Mouse (Mus musculus) heart, adult 2 months (tissue): ENCODE measurements around the gene Gm20517. TPM values are rescaled to one million over a fixed set of nuclear protein-coding genes. Genes with fewer than 3 reads are reported as not detected.
A peak's percentile ranks its signal among the peaks of the same experiment; 100 is the strongest.
"Not testable (repeated sequence)": the region's sequence is repeated elsewhere in the genome, so short reads cannot be mapped to it uniquely, and the experiment has no call there.

Experiments
- DNase-seq, 2 experiments: peaks; one replicate each; pipeline ENCODE4 v3.0.0; 2021
- H3K27ac ChIP-seq: fragments of 200-600 bp; 2 replicates; pipeline ENCODE4 v1.8.1; 2022
- H3K27me3 ChIP-seq: fragments of 200-500 bp; 2 replicates; pipeline ENCODE4 v1.6.1; 2012; ENCODE audit warnings: mild to moderate bottlenecking, low read length, inconsistent platforms, mixed read lengths; ENCODE audit not compliant: control insufficient read depth, insufficient read depth
- H3K36me3 ChIP-seq: fragments of 200-500 bp; 2 replicates; pipeline ENCODE4 v1.6.1; 2012; ENCODE audit warnings: low read length, inconsistent platforms; ENCODE audit not compliant: control insufficient read depth, insufficient read depth
- H3K4me1 ChIP-seq: fragments of 200-500 bp; 2 replicates; pipeline ENCODE4 v1.6.1; 2011; ENCODE audit warnings: low read length; ENCODE audit not compliant: control insufficient read depth, insufficient read depth
- H3K4me3 ChIP-seq: fragments of 200-600 bp; 2 replicates; pipeline ENCODE4 v1.8.1; 2022
- H3K79me2 ChIP-seq: fragments of 200-500 bp; replicated peaks from 2 replicates; pipeline ENCODE4 v1.6.1; 2012; ENCODE audit warnings: mild to moderate bottlenecking, inconsistent platforms, low read length, moderate library complexity, mixed read lengths; ENCODE audit not compliant: control insufficient read depth, insufficient read depth
- H3K9ac ChIP-seq: fragments of 200-500 bp; 2 replicates; pipeline ENCODE4 v1.6.1; 2012; ENCODE audit warnings: low read depth, mild to moderate bottlenecking, control low read depth, inconsistent platforms, low read length, mixed read lengths
- CTCF ChIP-seq: fragments of 200-600 bp; IDR thresholded peaks from 2 replicates; pipeline ENCODE4 v1.8.1; 2022; ENCODE audit warnings: antibody characterized with exemption, mild to moderate bottlenecking, moderate library complexity
- EP300 ChIP-seq: fragments of 200-500 bp; IDR thresholded peaks from 2 replicates; pipeline ENCODE4 v1.6.1; 2011; ENCODE audit warnings: low read depth, low read length, control low read depth; ENCODE audit not compliant: insufficient read depth
- POLR2A ChIP-seq: fragments of 200-500 bp; IDR thresholded peaks from 2 replicates; pipeline ENCODE4 v1.6.1; 2011; ENCODE audit warnings: mild to moderate bottlenecking, low read depth, low read length, control low read depth; ENCODE audit not compliant: insufficient read depth
- WGBS: fragments of 180-500 bp; shearing (Covaris S2); methylation state at CpG from one replicate; pipeline ENCODE4 v1.1.7; 2018; 5-methylcytosine and 5-hydroxymethylcytosine counted together
- intact Hi-C: fragments of 180-260 bp; cut with DNase I; formaldehyde crosslinking; loops from one replicate; pipeline ENCODE4 v1.15.1; 2025
- polyA plus RNA-seq: library from polyadenylated mRNA; depleted of rRNA; stranded (reverse); fragments of >200 nt; gene quantifications from 2 replicates; pipeline ENCODE4 v1.2.3, GENCODE M21; 2012
- total RNA-seq, 2 experiments: library from RNA; stranded (reverse); gene quantifications; 2 replicates each; pipeline ENCODE4 v1.2.3; 2021

The Gm20517 gene
- total and polyA plus RNA-seq, 3 experiments: 0.27 to 2.8 (median 2.8) TPM

DNA sequence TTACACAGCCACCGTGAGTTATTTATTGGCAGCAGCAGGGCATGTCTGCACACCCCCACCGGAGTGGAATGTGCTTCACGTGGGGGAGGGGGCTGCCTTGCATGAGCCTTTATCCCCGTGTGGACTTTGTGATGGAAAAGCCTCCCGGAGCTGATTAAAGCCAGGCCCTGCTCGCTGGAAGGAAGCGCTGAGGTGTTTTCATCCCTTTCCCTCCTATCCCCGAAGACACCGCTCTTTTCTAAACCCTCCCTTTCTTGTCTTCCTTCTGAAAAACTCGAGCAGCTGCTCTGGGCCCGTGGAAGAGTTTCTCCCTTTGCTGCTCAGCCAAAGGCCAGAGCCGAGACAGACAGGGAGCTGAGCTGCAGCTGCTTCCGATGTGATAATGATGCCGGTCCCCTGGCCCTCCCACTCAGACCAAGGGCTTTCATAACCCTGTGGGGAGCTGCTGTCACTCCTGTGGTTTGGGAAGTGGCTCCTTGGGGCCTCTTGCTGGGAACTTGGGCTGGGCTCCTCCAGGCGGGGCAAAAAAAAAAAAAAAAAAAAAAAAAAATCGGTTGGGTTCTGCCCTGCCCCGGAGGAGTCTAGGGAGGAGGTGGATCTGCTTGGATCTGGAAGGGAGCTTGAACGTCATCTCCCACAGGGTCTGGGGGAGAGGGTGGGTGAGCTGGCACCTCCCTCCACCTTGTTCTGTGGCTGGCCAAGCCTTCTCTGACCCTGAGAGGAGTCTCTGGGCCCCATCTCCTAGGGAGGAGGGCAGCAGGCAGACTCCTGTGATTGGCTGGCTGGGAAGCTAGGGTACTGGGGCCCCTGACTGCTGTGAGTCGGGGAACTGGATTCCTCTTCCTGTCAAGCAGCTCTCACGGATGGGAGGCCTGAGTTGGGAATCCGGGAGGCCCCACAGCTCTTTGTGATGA, 15.9 kb upstream of the Gm20517 start:
- peak overlapping the region; percentile 91 for H3K27ac ChIP-seq
- no peaks in the 10 kb centered on the region for H3K27me3 ChIP-seq
- TF ChIP-seq EP300: 0 out of 2 replicates have a peak, but pooled peaks have one; percentile 27
- 0 out of 2 replicates have a peak, but pooled peaks have one; percentile 35 for TF ChIP-seq POLR2A
- no peak for TF ChIP-seq CTCF
- peaks cover 3% of the 10 kb centered on the region; the same call in 1 of the 2 replicates for H3K36me3 ChIP-seq
- 18% methylated on average over 21 of the region's 21 CpGs for WGBS
- DNase-seq: peak; percentile 73 to 80
- H3K4me3 ChIP-seq: peak overlapping the region; percentile 86
- peaks cover 16% of the 10 kb centered on the region for H3K4me1 ChIP-seq
- H3K9ac ChIP-seq: peak overlapping the region; percentile 68
- no peaks in the 10 kb centered on the region; the same call in 1 of the 2 replicates for H3K79me2 ChIP-seq
- intact Hi-C loops: no loop called here

DNA sequence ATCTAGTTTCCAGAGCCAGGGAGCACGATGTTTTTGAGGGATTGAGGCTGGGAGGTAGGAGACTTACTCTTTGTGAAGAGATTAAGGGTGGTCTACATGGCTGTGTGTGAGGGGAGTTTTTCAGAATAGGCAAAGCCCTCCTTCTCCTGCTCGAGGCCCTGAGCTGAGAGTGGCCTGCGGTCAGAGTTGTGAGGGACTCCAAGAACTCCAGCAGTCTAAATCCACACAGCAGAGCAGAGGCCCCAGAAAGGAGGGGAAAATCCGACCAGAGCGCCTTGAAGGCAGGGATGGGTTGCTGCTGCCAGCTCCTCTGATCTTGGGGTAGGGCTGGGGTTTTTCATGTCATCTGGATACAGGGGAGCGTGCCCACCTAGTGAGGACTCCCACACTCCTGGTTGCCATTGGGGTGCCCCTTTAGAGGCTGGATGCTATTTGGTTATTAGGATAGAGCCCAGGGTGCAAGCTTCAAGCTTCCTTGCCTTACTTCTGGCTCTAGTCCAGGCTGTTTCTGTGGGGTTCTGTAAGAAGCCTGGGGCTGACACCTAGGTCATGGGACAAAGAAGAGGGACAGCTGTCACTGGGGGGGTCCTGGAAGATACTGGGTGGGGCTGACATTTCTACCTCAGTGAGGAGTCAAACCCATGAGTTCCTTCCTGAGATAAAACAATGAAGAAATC, 15.1 kb upstream of the Gm20517 start:
- Histone ChIP-seq H3K9ac (no peak overlapping the region), H3K79me2 (no peaks in the 10 kb centered on the region; the same call in 1 of the 2 replicates), H3K4me3 (no peak overlapping the region), H3K27ac (peak overlapping the region; percentile 91), H3K4me1 (peaks cover 16% of the 10 kb centered on the region), H3K27me3 (no peaks in the 10 kb centered on the region), H3K36me3 (peaks cover 3% of the 10 kb centered on the region; the same call in 1 of the 2 replicates)
- DNase-seq: peak in 1 of 2 experiments; percentile 42
- intact Hi-C loops: no loop called here
- 47% methylated on average over 6 of the region's 6 CpGs for WGBS
- no peak for TF ChIP-seq EP300
- no peak for TF ChIP-seq CTCF
- no peak for TF ChIP-seq POLR2A

DNA sequence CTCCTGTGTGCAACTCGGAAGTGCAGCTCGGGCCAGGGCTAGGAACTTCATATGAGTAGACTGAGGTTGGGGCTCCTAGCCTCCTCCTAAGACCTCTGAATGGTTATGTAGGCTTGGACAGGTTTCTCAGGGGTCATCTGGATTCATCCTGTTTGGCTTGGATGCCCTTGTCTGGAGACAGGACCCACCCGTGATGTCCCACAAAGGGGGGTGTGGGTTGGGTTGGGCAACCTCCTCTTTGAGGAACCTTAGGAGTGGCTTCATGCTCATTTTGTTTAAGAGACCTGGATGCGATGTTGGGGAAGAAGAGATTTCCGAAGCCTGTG, 14.6 kb upstream of the Gm20517 start:
- Histone ChIP-seq H3K4me3 (no peak overlapping the region), H3K27ac (peak overlapping the region; percentile 91), H3K9ac (no peak overlapping the region), H3K36me3 (peaks cover 3% of the 10 kb centered on the region; the same call in 1 of the 2 replicates), H3K79me2 (no peaks in the 10 kb centered on the region; the same call in 1 of the 2 replicates), H3K27me3 (no peaks in the 10 kb centered on the region), H3K4me1 (peaks cover 16% of the 10 kb centered on the region)
- intact Hi-C loops: no loop called here
- DNase-seq: peak in 1 of 2 experiments; percentile 21
- WGBS: 54% methylated on average over 5 of the region's 5 CpGs
- TF ChIP-seq EP300: no peak
- no peak for TF ChIP-seq CTCF
- no peak for TF ChIP-seq POLR2A

DNA sequence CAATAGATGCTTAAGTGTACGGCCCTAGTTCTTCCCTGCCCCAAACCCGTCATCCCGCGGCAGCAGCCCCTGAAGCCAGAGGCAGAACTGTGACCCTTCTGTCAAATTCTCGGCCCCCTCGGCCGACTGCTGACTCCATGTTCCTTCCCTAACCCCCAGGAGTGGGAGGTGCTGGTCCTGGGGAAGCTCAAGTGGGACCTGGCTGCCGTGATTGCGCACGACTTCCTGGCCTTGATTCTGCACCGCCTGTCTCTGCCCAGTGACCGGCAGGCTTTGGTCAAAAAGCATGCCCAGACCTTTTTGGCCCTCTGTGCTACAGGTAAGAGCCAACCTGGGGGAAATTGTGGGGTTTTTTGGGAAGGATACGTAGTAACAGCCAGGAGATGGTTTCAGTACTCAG, 14.1 kb upstream of the Gm20517 start:
- WGBS: 40% methylated on average over 13 of the region's 13 CpGs
- DNase-seq: peak in 1 of 2 experiments; percentile 40
- intact Hi-C loops: no loop called here

DNA sequence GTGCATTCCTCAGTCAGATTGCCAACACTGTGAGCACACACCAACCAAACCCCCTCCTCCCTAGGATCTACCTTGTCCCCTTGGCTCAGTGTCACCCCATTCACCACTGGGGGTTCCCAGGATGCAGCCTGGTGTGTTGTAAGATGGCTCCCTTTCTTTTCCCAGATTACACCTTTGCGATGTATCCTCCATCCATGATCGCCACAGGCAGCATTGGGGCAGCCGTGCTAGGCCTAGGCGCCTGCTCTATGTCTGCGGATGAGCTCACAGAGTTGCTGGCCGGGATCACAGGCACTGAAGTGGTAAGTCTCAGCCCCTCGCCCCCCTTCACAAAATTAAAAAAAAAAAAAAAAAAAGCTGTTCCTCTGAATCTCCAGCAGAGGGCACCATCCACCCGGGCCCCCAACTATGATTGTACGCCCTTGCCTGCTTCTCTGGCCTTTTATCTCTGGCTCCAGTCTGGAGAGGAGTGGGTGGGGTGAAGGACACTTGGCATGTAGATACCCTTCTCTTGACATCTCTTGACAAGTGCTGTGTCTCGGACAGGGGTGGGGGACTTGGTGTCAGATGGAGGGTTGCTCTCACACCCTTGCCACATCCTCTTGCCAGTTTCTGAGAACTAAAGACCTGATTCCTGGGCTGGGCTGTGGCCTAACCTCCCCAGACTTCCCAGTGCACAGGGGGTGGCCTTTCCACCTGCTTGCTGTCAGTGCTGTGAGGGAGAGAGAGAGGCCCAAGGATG, 13.4 kb upstream of the Gm20517 start:
- Histone ChIP-seq H3K9ac (no peak overlapping the region), H3K79me2 (no peaks in the 10 kb centered on the region; the same call in 1 of the 2 replicates), H3K4me1 (peaks cover 16% of the 10 kb centered on the region), H3K36me3 (peaks cover 3% of the 10 kb centered on the region; the same call in 1 of the 2 replicates), H3K4me3 (no peak overlapping the region), H3K27ac (peak overlapping the region; percentile 91), H3K27me3 (no peaks in the 10 kb centered on the region)
- peak; percentile 45 to 53 for DNase-seq
- peak; percentile 80 for TF ChIP-seq CTCF
- TF ChIP-seq POLR2A: no peak
- no peak for TF ChIP-seq EP300
- WGBS: 16% methylated on average over 10 of the region's 10 CpGs
- intact Hi-C loops: no loop called here

More for the DNA sequence above, 14.1 kb upstream of the Gm20517 start:
- peak overlapping the region; percentile 91 for H3K27ac ChIP-seq
- H3K4me1 ChIP-seq: peaks cover 16% of the 10 kb centered on the region
- no peak overlapping the region for H3K4me3 ChIP-seq
- H3K36me3 ChIP-seq: peaks cover 3% of the 10 kb centered on the region; the same call in 1 of the 2 replicates
- no peaks in the 10 kb centered on the region for H3K27me3 ChIP-seq
- H3K9ac ChIP-seq: peak overlapping the region; percentile 2; the same call in 1 of the 2 replicates
- TF ChIP-seq CTCF: no peak
- TF ChIP-seq EP300: no peak
- TF ChIP-seq POLR2A: no peak
- no peaks in the 10 kb centered on the region; the same call in 1 of the 2 replicates for H3K79me2 ChIP-seq

DNA sequence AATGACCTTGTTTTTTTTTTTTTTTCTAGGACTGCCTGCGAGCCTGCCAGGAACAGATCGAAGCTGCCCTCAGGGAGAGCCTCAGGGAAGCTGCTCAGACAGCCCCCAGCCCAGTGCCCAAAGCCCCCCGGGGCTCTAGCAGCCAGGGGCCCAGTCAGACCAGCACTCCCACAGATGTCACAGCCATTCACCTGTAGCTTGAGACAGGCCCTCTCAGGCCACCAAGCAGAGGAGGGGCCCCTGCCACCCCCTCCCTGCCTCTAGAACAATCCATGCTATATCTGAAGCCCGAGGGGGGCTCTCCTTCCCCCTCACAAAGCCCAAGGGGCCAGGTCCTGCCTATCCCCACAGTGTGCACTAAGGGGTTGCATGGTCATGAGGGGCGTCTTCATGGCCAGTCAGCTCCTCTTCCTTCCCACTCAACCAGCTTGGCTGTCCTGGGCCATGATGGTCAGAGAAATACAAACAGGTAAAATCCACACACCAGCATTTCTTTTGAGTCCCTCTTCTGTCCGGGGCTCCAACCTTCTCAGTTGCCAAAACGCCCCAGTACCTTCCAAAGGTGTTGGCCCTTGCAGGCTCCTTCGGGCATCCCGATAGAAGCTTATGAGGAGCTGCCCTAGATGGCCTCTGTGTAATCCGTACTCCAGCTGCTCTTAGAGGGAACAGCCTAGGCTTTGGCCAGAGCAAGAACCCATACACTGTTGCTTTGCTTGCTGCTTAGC, 12.6 kb upstream of the Gm20517 start:
- H3K79me2 ChIP-seq, H3K36me3 ChIP-seq, H3K9ac ChIP-seq, H3K27me3 ChIP-seq, H3K4me3 ChIP-seq, DNase-seq, intact Hi-C loops: not testable (repeated sequence)
- peak overlapping the region; percentile 80 for H3K27ac ChIP-seq
- peaks cover 16% of the 10 kb centered on the region for H3K4me1 ChIP-seq
- 66% methylated on average over 10 of the region's 10 CpGs for WGBS
